Mouse (Mus musculus) kidney, adult 2 months (tissue): ENCODE results near the gene Acad9. TPM values are rescaled to one million over a fixed set of nuclear protein-coding genes. Genes with fewer than 3 reads are reported as not detected.
"Not testable (repeated sequence)": the region's sequence is repeated elsewhere in the genome, so short reads cannot be mapped to it uniquely, and the experiment has no call there.

Experiments used
- DNase-seq: peaks from one replicate; pipeline ENCODE4 v3.0.0; 2021
- H3K27ac ChIP-seq: fragments of 200-500 bp; 2 replicates; pipeline ENCODE4 v1.5.1; 2012; ENCODE audit warnings: low read depth, low read length, control low read depth, inconsistent platforms; ENCODE audit not compliant: insufficient read depth
- H3K27me3 ChIP-seq: fragments of 200-500 bp; replicated peaks from 2 replicates; pipeline ENCODE4 v1.6.1; 2012; ENCODE audit warnings: mild to moderate bottlenecking, moderate library complexity, low read length, inconsistent platforms; ENCODE audit not compliant: control insufficient read depth, insufficient read depth
- H3K36me3 ChIP-seq: fragments of 200-500 bp; 2 replicates; pipeline ENCODE4 v1.6.1; 2012; ENCODE audit warnings: mild to moderate bottlenecking, moderate library complexity, low read length, inconsistent platforms; ENCODE audit not compliant: control insufficient read depth, insufficient read depth
- H3K4me1 ChIP-seq: fragments of 200-500 bp; 2 replicates; pipeline ENCODE4 v1.6.1; 2011; ENCODE audit warnings: low read length; ENCODE audit not compliant: control insufficient read depth, insufficient read depth
- H3K4me3 ChIP-seq: fragments of 200-500 bp; 2 replicates; pipeline ENCODE4 v1.5.1; 2011; ENCODE audit warnings: mild to moderate bottlenecking, low read depth, low read length, control low read depth; ENCODE audit not compliant: insufficient read depth
- CTCF ChIP-seq: fragments of 200-500 bp; conservative IDR thresholded peaks from 2 replicates; pipeline ENCODE4 v1.5.1; 2011; ENCODE audit warnings: low read depth, mild to moderate bottlenecking, control low read depth, low read length, moderate library complexity, mixed read lengths; ENCODE audit not compliant: insufficient read depth, insufficient read length
- POLR2A ChIP-seq: fragments of 200-500 bp; IDR thresholded peaks from one replicate; pipeline ENCODE4 v1.6.1; 2011; ENCODE audit warnings: low read depth, low read length, control low read depth
- WGBS: fragments of 180-500 bp; shearing (Covaris S2); methylation state at CpG from one replicate; pipeline ENCODE4 v1.1.7; 2018; 5-methylcytosine and 5-hydroxymethylcytosine counted together
- polyA plus RNA-seq: library from polyadenylated mRNA; depleted of rRNA; stranded (reverse); fragments of >200 nt; gene quantifications from 2 replicates; pipeline ENCODE4 v1.2.3, GENCODE M21; 2012

The Acad9 gene
- polyA plus RNA-seq, 1 experiment = 41.1 TPM

DNA sequence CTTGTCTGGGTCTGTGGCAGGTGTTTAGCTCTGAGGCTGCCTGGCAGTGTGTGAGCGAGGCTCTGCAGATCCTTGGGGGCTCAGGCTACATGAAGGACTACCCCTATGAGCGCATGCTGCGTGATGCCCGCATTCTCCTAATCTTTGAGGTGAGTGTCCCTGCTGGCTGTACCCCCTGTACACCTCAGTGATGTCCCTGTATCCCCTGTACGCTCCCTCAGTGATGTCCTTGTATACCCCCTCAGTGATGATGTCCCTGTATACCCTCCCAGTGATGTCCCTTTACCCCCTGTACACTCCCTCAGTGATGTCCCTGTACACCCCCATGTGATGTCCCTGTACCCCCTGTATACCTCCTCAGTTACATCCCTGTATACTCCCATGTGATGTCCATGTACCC lies 19.6 kb downstream of the Acad9 start:
- H3K27ac ChIP-seq = no peak overlapping the region
- no peaks in the 10 kb centered on the region; the same call in 1 of the 2 replicates for H3K4me1 ChIP-seq
- peaks cover under 1% of the 10 kb centered on the region; the same call in 1 of the 2 replicates for H3K36me3 ChIP-seq
- no peaks in the 10 kb centered on the region for H3K27me3 ChIP-seq
- TF ChIP-seq POLR2A (no peak), CTCF (no peak)
- 99% methylated on average over 5 of the region's 5 CpGs for WGBS
- no peak overlapping the region for H3K4me3 ChIP-seq
- no peak for DNase-seq

DNA sequence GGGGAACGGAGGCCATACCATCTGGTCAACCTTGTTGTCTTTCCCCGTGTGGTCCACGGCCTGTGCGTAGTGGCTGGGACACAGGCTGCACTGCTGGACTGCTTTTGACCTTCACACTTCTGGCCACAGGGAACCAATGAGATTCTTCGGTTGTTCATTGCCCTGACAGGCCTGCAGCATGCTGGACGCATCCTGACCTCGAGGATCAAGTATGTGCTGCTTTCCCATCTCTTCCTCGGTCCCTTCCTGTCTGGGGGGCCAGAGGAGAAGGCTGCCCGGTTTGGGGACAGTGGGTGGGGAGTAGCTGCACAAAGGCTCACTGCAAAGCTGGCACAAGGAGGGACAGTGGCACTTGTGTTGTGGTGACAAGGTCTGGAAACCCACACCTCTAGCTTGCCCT lies 21.8 kb downstream of the Acad9 start:
- Histone ChIP-seq H3K36me3 (peaks cover 2% of the 10 kb centered on the region), H3K4me3 (no peak overlapping the region), H3K27me3 (no peaks in the 10 kb centered on the region), H3K27ac (peak overlapping the region; percentile 68; the same call in 1 of the 2 replicates), H3K4me1 (no peaks in the 10 kb centered on the region; the same call in 1 of the 2 replicates)
- peak; percentile 33 for DNase-seq
- TF ChIP-seq CTCF = no peak
- TF ChIP-seq POLR2A = no peak
- WGBS = 82% methylated on average over 9 of the region's 9 CpGs

DNA sequence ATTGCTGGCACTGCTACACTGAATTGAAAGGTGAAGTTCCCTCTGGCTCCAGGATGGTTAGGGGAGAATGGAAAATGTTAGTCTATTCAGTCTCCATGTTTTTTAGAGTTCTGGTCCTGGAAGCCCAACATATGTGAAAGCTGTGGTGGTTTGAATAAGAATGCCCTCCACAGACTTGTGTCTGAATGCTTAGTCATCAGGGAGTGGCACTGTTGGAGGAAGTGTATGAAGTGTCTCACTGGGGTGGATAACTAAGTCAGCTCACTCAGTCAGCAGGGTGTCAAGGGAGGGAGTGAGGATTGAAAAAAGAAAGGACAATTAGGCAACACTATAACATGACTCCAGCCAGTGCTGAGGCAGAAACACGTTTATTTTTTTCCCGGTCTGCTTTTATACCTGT lies 29.6 kb downstream of the Acad9 start:
- WGBS = 87% methylated on average over 2 of the region's 2 CpGs
- Histone ChIP-seq H3K36me3 (peaks cover 2% of the 10 kb centered on the region; the same call in 1 of the 2 replicates), H3K27ac (no peak overlapping the region), H3K27me3 (no peaks in the 10 kb centered on the region), H3K4me3 (no peak overlapping the region), H3K4me1 (no peaks in the 10 kb centered on the region)
- DNase-seq = no peak
- no peak for TF ChIP-seq CTCF
- no peak for TF ChIP-seq POLR2A

- Histone ChIP-seq H3K36me3 (no peaks in the 10 kb centered on the region), H3K4me3 (no peak overlapping the region), H3K4me1 (no peaks in the 10 kb centered on the region), H3K27ac (no peak overlapping the region), H3K27me3 (no peaks in the 10 kb centered on the region; the same call in 1 of the 2 replicates)
- DNase-seq = no peak
- no peak for TF ChIP-seq CTCF
- TF ChIP-seq POLR2A = no peak
- 78% methylated on average over 4 of the region's 4 CpGs for WGBS
Measured at GRCm38 (mm10) chr3:36116076-36116475, 50.3 kb downstream of the Acad9 start.

- TF ChIP-seq CTCF (no peak), POLR2A (no peak)
- H3K27ac ChIP-seq = no peak overlapping the region
- no peaks in the 10 kb centered on the region for H3K4me1 ChIP-seq
- H3K4me3 ChIP-seq = no peak overlapping the region
- no peaks in the 10 kb centered on the region for H3K36me3 ChIP-seq
- no peak for DNase-seq
- no peaks in the 10 kb centered on the region for H3K27me3 ChIP-seq
Measured at GRCm38 (mm10) chr3:36119684-36120548, 54.1 kb downstream of the Acad9 start.

DNA sequence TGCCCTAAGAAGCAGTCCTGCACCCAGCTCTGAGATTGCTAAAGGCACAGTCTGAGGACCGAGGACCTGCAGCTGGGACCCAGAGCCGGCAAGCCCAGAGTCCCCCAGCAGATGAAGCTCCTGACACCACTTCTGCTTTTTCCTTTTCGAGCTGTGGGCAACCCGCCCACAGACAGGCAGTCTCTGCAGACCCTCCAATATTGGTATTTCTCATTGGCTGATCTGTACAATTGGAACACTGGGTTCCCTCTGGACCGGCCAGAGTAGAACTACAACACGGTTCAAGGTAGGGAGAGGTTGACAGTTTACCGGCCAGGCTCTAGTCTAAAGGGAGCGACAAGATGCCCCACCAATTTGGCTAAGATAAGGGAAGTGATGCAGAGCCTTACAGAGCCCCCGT lies 60.4 kb downstream of the Acad9 start:
- not testable (repeated sequence) for H3K27ac ChIP-seq, H3K4me1 ChIP-seq, H3K36me3 ChIP-seq, DNase-seq, H3K27me3 ChIP-seq, H3K4me3 ChIP-seq
- WGBS = 94% methylated on average over 9 of the region's 9 CpGs

- Histone ChIP-seq H3K27ac (no peak overlapping the region), H3K4me3 (no peak overlapping the region), H3K36me3 (no peaks in the 10 kb centered on the region), H3K27me3 (no peaks in the 10 kb centered on the region), H3K4me1 (no peaks in the 10 kb centered on the region)
- DNase-seq = no peak
- TF ChIP-seq CTCF (no peak), POLR2A (no peak)
Measured at GRCm38 (mm10) chr3:36136152-36136551, 70.4 kb downstream of the Acad9 start.
